Mouse (Mus musculus): ENCODE data around the gene Hmg20a. TPM values are rescaled to one million over a fixed set of nuclear protein-coding genes. Genes with fewer than 3 reads are reported as not detected.

Gene Hmg20a
- total RNA-seq, 1 experiment = 11.5 TPM

DNA sequence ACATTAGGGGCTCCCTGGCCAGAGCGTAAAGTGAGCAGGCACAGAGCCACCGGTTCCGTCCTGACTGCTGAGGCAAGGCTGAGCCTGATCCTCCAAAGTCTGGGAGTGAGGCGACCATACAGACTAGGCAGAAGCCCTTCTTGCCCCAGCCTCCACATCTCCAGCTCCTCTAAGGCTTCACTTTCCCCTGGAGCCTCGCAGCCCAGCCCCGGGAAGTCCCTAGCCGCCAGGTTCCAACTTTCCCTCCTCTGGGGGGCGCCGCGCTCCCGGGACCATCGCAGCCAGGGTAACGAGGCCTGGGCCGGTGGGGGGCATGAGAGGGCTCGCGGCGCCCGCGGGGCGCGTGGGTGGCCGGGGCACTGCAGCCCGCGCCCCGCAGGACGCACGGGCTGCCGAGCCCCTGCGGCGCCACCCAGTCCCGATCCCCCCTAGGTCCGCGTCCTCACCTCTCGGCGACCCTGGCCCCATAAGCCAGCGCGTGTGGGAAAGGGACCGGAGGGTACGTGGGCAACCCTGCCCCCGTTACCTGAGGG lies 928 bp upstream of the Hmg20a start:
- DNase-seq (ENCODE audit: low read depth, low spot score) = peak; percentile 62
- TF ChIP-seq CHD2 (IDR thresholded peaks at IDR 0.05; ENCODE audit: low read depth, low read length) = no peak
- no peak for TF ChIP-seq HCFC1 (IDR thresholded peaks at IDR 0.05; ENCODE audit: borderline replicate concordance, insufficient read depth, low read length)
- TF ChIP-seq ZC3H11A (IDR thresholded peaks at IDR 0.05; ENCODE audit: borderline replicate concordance, low read depth, low read length) = no peak
- TF ChIP-seq ZNF384 (IDR thresholded peaks at IDR 0.05; ENCODE audit: low read depth, low read length) = no peak
- no peak for TF ChIP-seq MAFK (IDR thresholded peaks at IDR 0.05; ENCODE audit: insufficient read depth, low read depth, low read length)

DNA sequence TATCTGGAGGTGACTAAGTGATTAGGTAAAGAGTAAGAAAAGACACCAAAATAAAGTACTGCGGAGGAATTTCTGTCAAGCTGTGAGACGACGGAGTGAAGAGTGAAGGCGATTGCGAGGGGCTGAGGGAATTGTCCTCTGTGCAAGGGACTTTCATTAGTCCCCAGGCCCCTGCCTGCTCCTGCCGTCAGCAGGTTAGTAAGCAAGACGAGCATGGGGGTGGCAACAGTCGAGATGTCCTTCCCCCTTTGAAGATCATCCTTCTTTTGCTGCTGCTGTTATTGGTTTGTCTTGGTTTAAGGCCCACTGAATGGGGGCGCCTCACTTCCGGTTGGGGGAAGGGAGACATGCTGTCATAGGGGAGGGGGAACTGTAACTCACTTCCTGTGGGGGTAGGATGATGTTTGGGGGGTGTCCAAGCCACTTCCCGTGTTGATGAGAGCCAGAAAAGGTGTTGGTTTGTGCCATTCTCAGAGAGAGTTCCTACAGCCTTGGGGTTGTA lies 380 bp downstream of the Hmg20a start:
- in situ Hi-C loops (cut with MboI; ENCODE audit: low sequenced_read_pairs in 2 of 2, unreplicated experiment in 2 of 2) = loop anchor here in 1 of 2 experiments (10.0 kb wide), 1 partner anchor 136 kb away; no protein-coding TSS in a partner anchor
- H3K27ac ChIP-seq (ENCODE audit: insufficient read depth, low read depth, low read length, poor library complexity, severe bottlenecking) = peak overlapping the region; percentile 68
- peaks cover 0 to 5% of the 10 kb centered on the region in 2 experiments; a peak in 2 of 4 replicates for H3K4me1 ChIP-seq (ENCODE audit: control insufficient read depth in 2 of 2, insufficient read depth in 2 of 2, low read length in 2 of 2, poor library complexity in 1 of 2)
- no peak for DNase-seq (ENCODE audit: low read depth, low spot score)
- H3K4me3 ChIP-seq (ENCODE audit: insufficient read depth in 1 of 2, low read depth in 1 of 2, low read length in 2 of 2, poor library complexity in 1 of 2, severe bottlenecking in 1 of 2) = peak overlapping the region; percentile 72 to 87
- H3K36me3 ChIP-seq (ENCODE audit: control insufficient read depth, insufficient read depth, low read length, poor library complexity, severe bottlenecking) = no peaks in the 10 kb centered on the region
- H3K9me3 ChIP-seq (ENCODE audit: control insufficient read depth, insufficient read depth, low read depth, low read length) = no peaks in the 10 kb centered on the region
- H3K9ac ChIP-seq (ENCODE audit: insufficient read depth, low read depth, low read length, poor library complexity, severe bottlenecking) = peak overlapping the region; percentile 72
- TF ChIP-seq ZNF384 (IDR thresholded peaks at IDR 0.05; ENCODE audit: low read depth, low read length) (no peak), CHD2 (IDR thresholded peaks at IDR 0.05; ENCODE audit: low read depth, low read length) (peak; percentile 60; the same call in 1 of the 2 replicates), MAFK (IDR thresholded peaks at IDR 0.05; ENCODE audit: insufficient read depth, low read depth, low read length) (0 out of 2 replicates have a peak, but pooled peaks have one; percentile 5)

More for the DNA sequence above, 928 bp upstream of the Hmg20a start:
- H3K4me3 ChIP-seq (ENCODE audit: insufficient read depth in 1 of 2, low read depth in 1 of 2, low read length in 2 of 2, poor library complexity in 1 of 2, severe bottlenecking in 1 of 2) = peak overlapping the region; percentile 84 to 87
- in situ Hi-C loops (cut with MboI; ENCODE audit: low sequenced_read_pairs in 2 of 2, unreplicated experiment in 2 of 2) = loop anchor here in 1 of 2 experiments (10.0 kb wide), 1 partner anchor 137 kb away; no protein-coding TSS in a partner anchor
- H3K9me3 ChIP-seq (ENCODE audit: control insufficient read depth, insufficient read depth, low read depth, low read length) = no peaks in the 10 kb centered on the region
- peak overlapping the region; percentile 85 for H3K9ac ChIP-seq (ENCODE audit: insufficient read depth, low read depth, low read length, poor library complexity, severe bottlenecking)
- H3K4me1 ChIP-seq (ENCODE audit: control insufficient read depth in 2 of 2, insufficient read depth in 2 of 2, low read length in 2 of 2, poor library complexity in 1 of 2) = peaks cover 0 to under 1% of the 10 kb centered on the region in 2 experiments; a peak in 2 of 4 replicates
- no peaks in the 10 kb centered on the region for H3K36me3 ChIP-seq (ENCODE audit: control insufficient read depth, insufficient read depth, low read length, poor library complexity, severe bottlenecking)
- H3K27ac ChIP-seq (ENCODE audit: insufficient read depth, low read depth, low read length, poor library complexity, severe bottlenecking) = peak overlapping the region; percentile 65

DNA sequence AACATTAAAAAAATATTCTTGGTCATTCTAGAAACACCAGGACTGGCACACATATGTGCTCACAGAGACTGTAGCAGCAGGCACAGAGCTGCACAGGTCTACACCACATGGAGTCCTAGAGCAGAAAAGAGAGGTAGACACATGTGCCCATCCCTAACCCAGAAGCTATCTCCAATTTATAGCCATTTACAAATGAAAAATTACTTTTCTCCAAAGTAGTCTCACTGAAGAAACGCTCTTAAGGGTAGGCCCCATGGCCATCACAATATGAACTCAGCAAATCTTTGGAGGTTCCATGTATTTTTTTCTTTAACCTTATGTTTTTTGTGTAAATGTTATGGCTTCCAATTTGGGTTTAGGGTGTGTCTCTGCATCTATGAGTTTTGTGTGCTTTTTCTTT lies 1.8 kb downstream of the Hmg20a start:
- no peak for DNase-seq (ENCODE audit: low read depth, low spot score)
- Histone ChIP-seq H3K9ac (ENCODE audit: insufficient read depth, low read depth, low read length, poor library complexity, severe bottlenecking) (no peak overlapping the region), H3K27ac (ENCODE audit: insufficient read depth, low read depth, low read length, poor library complexity, severe bottlenecking) (no peak overlapping the region), H3K9me3 (ENCODE audit: control insufficient read depth, insufficient read depth, low read depth, low read length) (no peaks in the 10 kb centered on the region), H3K4me1 (ENCODE audit: control insufficient read depth in 2 of 2, insufficient read depth in 2 of 2, low read length in 2 of 2, poor library complexity in 1 of 2) (peaks cover 0 to 5% of the 10 kb centered on the region in 2 experiments; a peak in 2 of 4 replicates), H3K4me3 (ENCODE audit: insufficient read depth in 1 of 2, low read depth in 1 of 2, low read length in 2 of 2, poor library complexity in 1 of 2, severe bottlenecking in 1 of 2) (no peak overlapping the region), H3K36me3 (ENCODE audit: control insufficient read depth, insufficient read depth, low read length, poor library complexity, severe bottlenecking) (no peaks in the 10 kb centered on the region)
- TF ChIP-seq ZC3H11A (IDR thresholded peaks at IDR 0.05; ENCODE audit: borderline replicate concordance, low read depth, low read length) (no peak), MAFK (IDR thresholded peaks at IDR 0.05; ENCODE audit: insufficient read depth, low read depth, low read length) (no peak), ZNF384 (IDR thresholded peaks at IDR 0.05; ENCODE audit: low read depth, low read length) (no peak), CHD2 (IDR thresholded peaks at IDR 0.05; ENCODE audit: low read depth, low read length) (no peak), HCFC1 (IDR thresholded peaks at IDR 0.05; ENCODE audit: borderline replicate concordance, insufficient read depth, low read length) (no peak)
- in situ Hi-C loops (cut with MboI; ENCODE audit: low sequenced_read_pairs in 2 of 2, unreplicated experiment in 2 of 2) = no loop called here

DNA sequence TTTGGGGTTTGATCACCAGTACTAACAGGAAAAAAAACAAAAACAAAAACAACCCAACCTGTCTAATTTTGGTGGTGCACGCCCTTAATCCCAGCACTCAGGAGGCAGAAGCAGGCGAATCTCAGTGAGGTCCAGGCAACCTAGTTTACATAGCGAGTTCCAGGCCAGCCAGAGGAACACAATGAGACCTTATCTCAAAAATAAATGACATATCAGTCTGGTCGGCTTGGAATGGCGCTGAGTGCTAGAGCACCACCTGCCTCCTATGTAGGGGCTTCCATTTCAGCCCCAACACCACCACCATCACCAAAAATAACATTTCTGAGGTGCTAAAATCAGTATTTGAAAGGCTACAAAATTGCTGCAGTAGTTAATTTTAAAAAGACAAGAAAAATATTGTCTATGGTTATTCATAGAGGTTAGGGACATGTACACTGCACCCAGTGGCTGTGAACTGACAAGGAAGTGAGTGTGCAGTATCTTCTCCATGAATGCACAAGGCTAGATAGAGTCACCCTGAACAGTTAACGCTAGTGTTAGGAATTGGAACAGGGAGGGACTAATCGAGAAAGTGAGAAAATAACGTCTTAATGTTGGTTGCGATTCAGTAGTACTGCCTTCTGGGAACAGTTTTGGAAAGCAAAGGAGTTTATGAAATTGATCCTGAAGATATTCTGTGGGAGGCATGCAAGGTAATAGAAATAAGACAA lies 2.6 kb downstream of the Hmg20a start:
- Histone ChIP-seq H3K4me1 (ENCODE audit: control insufficient read depth in 2 of 2, insufficient read depth in 2 of 2, low read length in 2 of 2, poor library complexity in 1 of 2) (peaks cover 0 to 5% of the 10 kb centered on the region in 2 experiments; a peak in 2 of 4 replicates), H3K36me3 (ENCODE audit: control insufficient read depth, insufficient read depth, low read length, poor library complexity, severe bottlenecking) (no peaks in the 10 kb centered on the region), H3K9ac (ENCODE audit: insufficient read depth, low read depth, low read length, poor library complexity, severe bottlenecking) (no peak overlapping the region), H3K9me3 (ENCODE audit: control insufficient read depth, insufficient read depth, low read depth, low read length) (no peaks in the 10 kb centered on the region), H3K27ac (ENCODE audit: insufficient read depth, low read depth, low read length, poor library complexity, severe bottlenecking) (no peak overlapping the region), H3K4me3 (ENCODE audit: insufficient read depth in 1 of 2, low read depth in 1 of 2, low read length in 2 of 2, poor library complexity in 1 of 2, severe bottlenecking in 1 of 2) (no peak overlapping the region)
- in situ Hi-C loops (cut with MboI; ENCODE audit: low sequenced_read_pairs in 2 of 2, unreplicated experiment in 2 of 2) = no loop called here
- no peak for DNase-seq (ENCODE audit: low read depth, low spot score)
- TF ChIP-seq HCFC1 (IDR thresholded peaks at IDR 0.05; ENCODE audit: borderline replicate concordance, insufficient read depth, low read length) (no peak), ZC3H11A (IDR thresholded peaks at IDR 0.05; ENCODE audit: borderline replicate concordance, low read depth, low read length) (no peak), ZNF384 (IDR thresholded peaks at IDR 0.05; ENCODE audit: low read depth, low read length) (no peak), CHD2 (IDR thresholded peaks at IDR 0.05; ENCODE audit: low read depth, low read length) (no peak), MAFK (IDR thresholded peaks at IDR 0.05; ENCODE audit: insufficient read depth, low read depth, low read length) (no peak)

Measured in ES-E14 (cell line).